Mouse (Mus musculus) E14TG2a.4 (cell line): ENCODE results near the gene Tshz3.

Experiments
- H3K27me3 ChIP-seq: 2 replicates; pipeline ENCODE4 v1.6.1; 2014; ENCODE audit warnings: low read length, control low read depth; ENCODE audit not compliant: insufficient read depth
- H3K36me3 ChIP-seq: 2 replicates; pipeline ENCODE4 v1.6.1; 2014; ENCODE audit warnings: low read length, control low read depth; ENCODE audit not compliant: insufficient read depth
- H3K4me1 ChIP-seq: replicated peaks from 2 replicates; pipeline ENCODE4 v1.6.1; 2014; ENCODE audit warnings: low read depth, low read length, control low read depth
- H3K4me3 ChIP-seq: replicated peaks from 2 replicates; pipeline ENCODE4 v1.5.1; 2014; ENCODE audit warnings: mild to moderate bottlenecking, low read length
- H3K9me3 ChIP-seq: 2 replicates; pipeline ENCODE4 v1.6.1; 2014; ENCODE audit warnings: low read length, control low read depth
- CTCF ChIP-seq: conservative IDR thresholded peaks from 2 replicates; pipeline ENCODE4 v1.5.1; 2014; ENCODE audit warnings: low read length
- NANOG ChIP-seq: IDR thresholded peaks from 2 replicates; pipeline ENCODE4 v1.6.1; 2014; ENCODE audit warnings: borderline replicate concordance, low read length, mixed read lengths
- POU5F1 ChIP-seq: IDR thresholded peaks from 2 replicates; pipeline ENCODE4 v1.6.1; 2014; ENCODE audit warnings: low read length, borderline replicate concordance

Tshz3 gene

DNA sequence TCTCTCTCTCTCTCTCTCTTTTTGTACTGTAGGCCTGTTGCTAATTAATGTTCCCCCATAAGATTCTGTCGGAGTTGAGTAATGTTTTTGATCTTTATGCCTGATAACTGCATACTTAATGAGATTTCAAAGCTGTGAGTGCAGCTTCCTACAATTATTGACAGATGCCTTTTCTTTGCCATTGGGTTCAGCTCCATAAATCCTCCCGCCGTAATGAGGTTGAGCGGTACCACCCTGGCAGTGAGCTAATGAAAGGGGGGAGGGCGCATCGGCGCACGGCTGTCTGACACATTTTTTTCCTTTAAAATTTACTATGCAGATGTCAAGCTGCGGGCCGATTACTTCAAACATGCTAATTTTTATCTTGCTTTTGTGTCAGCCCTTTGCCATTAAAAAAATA, 9.3 kb downstream of the Tshz3 start:
- Histone ChIP-seq H3K27me3 (peaks cover 7% of the 10 kb centered on the region), H3K9me3 (no peaks in the 10 kb centered on the region), H3K4me3 (no peak overlapping the region), H3K36me3 (no peaks in the 10 kb centered on the region), H3K4me1 (peaks cover 17% of the 10 kb centered on the region)
- TF ChIP-seq POU5F1 (no peak), CTCF (no peak), NANOG (no peak)

GRCm38 (mm10) chr7:36707681-36708350, 9.9 kb downstream of the Tshz3 start:
- Histone ChIP-seq H3K9me3 (no peaks in the 10 kb centered on the region), H3K4me1 (peaks cover 17% of the 10 kb centered on the region), H3K27me3 (peaks cover 2% of the 10 kb centered on the region), H3K36me3 (no peaks in the 10 kb centered on the region), H3K4me3 (no peak overlapping the region)
- TF ChIP-seq NANOG (no peak), CTCF (no peak)

GRCm38 (mm10) chr7:36708823-36709222, 10.9 kb downstream of the Tshz3 start:
- Histone ChIP-seq H3K4me3 (no peak overlapping the region), H3K27me3 (no peaks in the 10 kb centered on the region; the same call in 1 of the 2 replicates), H3K4me1 (peaks cover 21% of the 10 kb centered on the region), H3K36me3 (no peaks in the 10 kb centered on the region), H3K9me3 (no peaks in the 10 kb centered on the region)
- no peak for TF ChIP-seq CTCF
- TF ChIP-seq POU5F1 = no peak
- TF ChIP-seq NANOG = no peak

- no peaks in the 10 kb centered on the region; the same call in 1 of the 2 replicates for H3K27me3 ChIP-seq
- H3K4me3 ChIP-seq = no peak overlapping the region
- H3K9me3 ChIP-seq = no peaks in the 10 kb centered on the region
- H3K36me3 ChIP-seq = no peaks in the 10 kb centered on the region
- TF ChIP-seq POU5F1 = no peak
- peak; percentile 29 for TF ChIP-seq CTCF
- no peak for TF ChIP-seq NANOG
- H3K4me1 ChIP-seq = peaks cover 23% of the 10 kb centered on the region
Measured at GRCm38 (mm10) chr7:36709239-36709638, 11.3 kb downstream of the Tshz3 start.

DNA sequence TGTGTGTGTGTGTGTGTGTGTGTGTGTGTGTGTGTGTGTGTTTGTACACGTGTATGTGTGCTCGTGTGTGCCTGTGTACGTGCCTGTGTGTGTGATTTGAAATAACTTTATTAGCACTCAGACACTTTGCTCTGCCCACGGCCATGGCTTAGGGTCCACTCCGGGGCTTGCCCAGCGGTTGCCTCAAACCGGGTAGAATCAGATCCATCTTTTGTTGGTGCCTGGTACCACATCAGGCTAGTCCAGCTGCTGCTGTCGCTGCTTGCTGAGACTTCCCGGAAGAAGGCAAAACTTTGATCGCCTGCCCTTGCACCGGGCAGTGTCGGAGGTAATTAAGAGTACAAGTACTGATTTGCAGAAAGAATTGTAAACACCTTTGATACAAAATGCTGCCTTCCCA, 12.1 kb downstream of the Tshz3 start:
- H3K36me3 ChIP-seq = no peaks in the 10 kb centered on the region
- H3K27me3 ChIP-seq = no peaks in the 10 kb centered on the region; the same call in 1 of the 2 replicates
- no peak overlapping the region for H3K4me3 ChIP-seq
- TF ChIP-seq CTCF = no peak
- no peak for TF ChIP-seq POU5F1
- TF ChIP-seq NANOG = no peak
- H3K4me1 ChIP-seq = peaks cover 23% of the 10 kb centered on the region
- H3K9me3 ChIP-seq = no peaks in the 10 kb centered on the region

DNA sequence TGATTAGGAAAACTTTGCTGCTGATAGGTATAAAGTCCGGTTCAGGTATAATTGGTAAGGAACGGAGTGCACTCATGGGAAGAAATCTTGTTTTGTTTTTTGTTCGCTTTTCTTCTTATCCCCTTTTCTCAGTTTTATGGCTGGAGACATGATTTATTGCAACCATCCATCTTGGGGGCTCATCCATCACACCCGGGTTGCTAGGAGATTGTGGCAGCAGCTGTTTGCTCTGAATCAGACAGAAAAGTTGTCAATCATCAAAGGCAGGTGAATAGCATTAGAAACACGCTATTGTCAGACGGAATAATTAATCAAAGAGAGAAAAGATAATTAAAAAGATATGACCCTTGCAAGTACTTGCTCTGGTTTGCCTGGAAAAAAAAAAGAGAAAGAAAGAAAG, 12.5 kb downstream of the Tshz3 start:
- Histone ChIP-seq H3K36me3 (no peaks in the 10 kb centered on the region), H3K4me3 (no peak overlapping the region), H3K27me3 (no peaks in the 10 kb centered on the region; the same call in 1 of the 2 replicates), H3K4me1 (peaks cover 23% of the 10 kb centered on the region), H3K9me3 (no peaks in the 10 kb centered on the region)
- TF ChIP-seq POU5F1 = no peak
- TF ChIP-seq CTCF = no peak
- TF ChIP-seq NANOG = no peak

DNA sequence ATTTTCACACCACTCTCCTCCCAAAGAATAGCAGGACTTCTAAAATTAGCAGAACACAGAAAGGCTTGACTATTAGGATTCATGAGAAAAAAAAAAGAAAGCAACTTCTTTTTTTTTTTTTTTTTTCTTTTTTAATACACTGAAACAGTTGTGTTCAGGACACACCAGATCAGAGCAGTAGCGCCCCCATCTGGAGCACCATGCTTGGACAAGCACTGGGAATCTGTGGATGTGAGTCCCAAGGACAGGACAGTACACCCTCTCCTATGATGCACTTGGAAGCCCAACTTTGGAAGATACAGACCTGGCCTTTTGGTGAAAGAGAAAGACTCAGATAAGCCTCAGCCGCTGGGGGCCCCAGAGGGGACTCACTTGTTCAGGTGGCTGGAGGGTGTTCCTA, 13.8 kb downstream of the Tshz3 start:
- no peaks in the 10 kb centered on the region for H3K36me3 ChIP-seq
- H3K4me1 ChIP-seq = peaks cover 12% of the 10 kb centered on the region
- no peak for TF ChIP-seq POU5F1
- TF ChIP-seq CTCF = peak; percentile 16; the same call in 1 of the 2 replicates
- H3K27me3 ChIP-seq = no peaks in the 10 kb centered on the region
- H3K9me3 ChIP-seq = no peaks in the 10 kb centered on the region
- H3K4me3 ChIP-seq = no peak overlapping the region

- no peaks in the 10 kb centered on the region for H3K36me3 ChIP-seq
- H3K9me3 ChIP-seq = no peaks in the 10 kb centered on the region
- TF ChIP-seq NANOG = no peak
- TF ChIP-seq POU5F1 = no peak
- no peaks in the 10 kb centered on the region for H3K27me3 ChIP-seq
- no peak overlapping the region for H3K4me3 ChIP-seq
- H3K4me1 ChIP-seq = peaks cover 11% of the 10 kb centered on the region; the same call in 1 of the 2 replicates
Measured at GRCm38 (mm10) chr7:36714323-36714722, 16.4 kb downstream of the Tshz3 start.

DNA sequence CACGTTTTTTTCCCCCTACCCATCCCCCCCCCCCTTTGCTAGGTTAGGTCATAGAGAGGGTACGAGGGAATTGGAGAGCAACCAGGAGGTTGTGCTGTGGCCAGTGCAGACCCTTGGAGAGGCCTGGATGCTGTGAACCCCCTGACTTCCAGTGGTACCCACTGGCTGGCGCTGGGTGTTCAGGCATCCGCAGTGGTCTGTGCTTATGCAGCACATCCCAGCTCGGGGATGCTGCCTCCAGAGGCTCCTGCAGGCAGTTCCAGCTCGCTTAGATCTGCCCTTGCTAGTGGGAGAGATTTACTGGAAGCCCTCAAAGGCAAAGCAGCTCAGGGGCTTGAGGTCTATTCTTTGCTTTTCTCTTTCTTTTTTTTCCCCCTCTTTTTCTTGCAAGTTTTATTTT, 19.3 kb downstream of the Tshz3 start:
- TF ChIP-seq NANOG = no peak
- TF ChIP-seq POU5F1 = no peak
- TF ChIP-seq CTCF = no peak
- no peak overlapping the region for H3K4me3 ChIP-seq
- H3K36me3 ChIP-seq = no peaks in the 10 kb centered on the region
- H3K4me1 ChIP-seq = peaks cover 11% of the 10 kb centered on the region; the same call in 1 of the 2 replicates
- no peaks in the 10 kb centered on the region for H3K27me3 ChIP-seq
- no peaks in the 10 kb centered on the region for H3K9me3 ChIP-seq
